Mouse (Mus musculus): ENCODE results near the gene Adprhl1. TPM values are rescaled to one million over a fixed set of nuclear protein-coding genes. Genes with fewer than 3 reads are reported as not detected.

Gene Adprhl1
- total RNA-seq, 2 experiments from 2014 or later: 380 to 433 TPM

DNA sequence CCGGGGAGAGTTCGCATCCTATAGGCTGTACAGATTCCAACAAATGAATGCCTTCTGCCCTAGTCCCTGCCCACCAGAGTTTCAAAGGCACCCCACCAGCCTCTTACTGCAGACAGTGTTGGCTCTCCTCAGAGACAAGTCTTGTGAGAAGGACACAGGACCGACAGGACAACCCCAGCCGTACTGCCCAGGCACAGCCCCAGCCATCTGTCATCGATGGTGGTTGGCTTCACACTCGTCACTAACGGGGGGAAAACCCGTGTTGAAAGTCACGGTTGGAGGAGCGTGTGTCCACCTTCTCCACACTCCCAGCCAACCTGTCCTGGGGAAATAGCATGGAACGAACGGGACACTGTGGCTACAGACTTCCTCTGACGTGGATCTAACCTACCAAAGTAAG lies 19.2 kb downstream of the Adprhl1 start:
- intact Hi-C loops (cut with DNase I): no loop called here
- no peak for DNase-seq

DNA sequence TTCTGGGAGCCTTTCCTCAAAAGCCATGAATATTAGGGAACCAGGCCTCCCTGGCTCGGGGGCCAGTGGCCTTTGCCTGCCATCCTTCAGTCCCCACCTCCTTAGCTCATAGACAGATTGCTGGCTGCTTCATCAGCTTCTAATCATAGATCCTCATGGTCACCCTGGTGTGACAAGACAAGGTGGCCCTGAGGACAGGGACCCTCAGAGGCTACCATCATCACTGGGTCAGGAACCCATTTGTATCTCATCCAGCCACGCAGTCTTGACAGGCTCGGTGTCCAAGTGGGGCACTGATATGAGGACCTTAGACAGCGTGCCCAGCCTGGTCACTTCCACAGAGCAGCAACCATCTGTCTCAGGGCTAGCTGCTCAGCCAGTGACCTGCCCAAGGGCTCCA lies 23.5 kb downstream of the Adprhl1 start:
- no peak for DNase-seq
- intact Hi-C loops (cut with DNase I): no loop called here

DNA sequence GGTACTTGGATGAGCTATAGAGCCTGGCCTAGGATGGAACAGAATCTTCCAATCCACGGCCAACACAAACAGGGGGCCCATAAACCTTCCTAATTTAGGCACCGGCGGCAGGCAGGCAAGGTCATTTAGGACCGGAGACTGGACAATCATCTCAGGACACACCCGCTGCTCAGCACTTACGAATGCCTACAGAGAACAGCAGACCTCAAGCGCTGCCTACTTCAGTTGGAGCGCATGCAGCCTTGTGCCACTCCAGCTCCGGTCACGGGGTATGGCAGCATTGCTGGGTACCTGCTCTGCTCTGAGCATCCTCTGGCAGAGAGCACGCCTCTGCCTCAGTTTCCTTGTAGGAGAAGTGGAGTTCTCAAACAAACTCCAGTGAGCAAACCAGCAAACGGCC lies 24.2 kb downstream of the Adprhl1 start:
- DNase-seq: no peak
- intact Hi-C loops (cut with DNase I): no loop called here

DNA sequence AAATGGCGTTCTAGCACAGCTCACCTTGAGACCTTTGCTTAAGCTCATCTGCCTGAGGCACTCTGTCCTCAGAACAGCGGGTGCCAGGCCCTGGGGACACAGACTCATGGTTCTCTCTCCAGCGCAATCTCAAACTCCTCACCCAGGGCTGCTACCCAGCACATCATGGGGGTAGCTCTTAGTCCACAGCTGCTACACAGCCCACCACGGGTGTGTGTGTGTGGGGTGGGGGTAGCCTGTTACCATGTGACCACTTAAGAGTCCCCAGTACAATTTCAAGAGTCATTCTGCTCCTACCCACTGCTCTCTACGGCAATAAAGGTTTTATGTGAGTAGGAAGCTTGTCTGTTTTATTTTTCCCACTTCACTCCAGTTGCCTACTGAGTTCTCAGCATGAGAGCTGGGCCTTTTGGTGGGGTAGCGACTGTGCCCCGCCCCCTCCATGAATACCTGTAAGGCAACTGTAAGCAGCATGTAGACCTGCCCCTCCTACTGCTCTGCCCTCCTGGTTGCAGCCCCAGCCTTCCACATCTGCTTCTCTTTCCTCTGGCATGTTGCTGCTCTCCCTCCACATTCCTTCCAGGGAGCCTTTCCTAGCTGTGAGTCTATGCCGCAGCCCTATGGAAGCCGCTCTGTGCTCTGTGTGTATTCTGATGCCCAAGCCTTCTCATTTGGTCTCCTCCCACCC lies 24.9 kb downstream of the Adprhl1 start:
- intact Hi-C loops (cut with DNase I): no loop called here
- DNase-seq: no peak

DNA sequence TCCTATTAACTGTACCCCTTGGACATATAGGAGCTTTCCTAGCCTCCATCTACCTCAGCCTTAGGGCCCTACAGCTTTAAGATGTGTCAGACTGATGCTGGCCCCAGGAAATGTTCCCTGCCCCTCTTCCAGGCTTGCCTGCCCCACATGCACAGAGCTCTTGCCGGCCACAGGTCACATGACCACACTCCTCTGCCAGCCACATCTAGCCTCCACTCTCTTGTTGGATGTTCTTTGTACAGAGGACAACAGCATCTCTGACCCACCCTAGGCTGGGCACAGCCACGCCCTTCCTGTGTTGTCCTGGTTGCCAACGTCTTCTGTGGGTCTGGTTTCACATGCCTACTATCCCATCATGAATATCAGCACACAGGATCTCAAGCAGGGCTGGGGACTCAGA lies 26.8 kb downstream of the Adprhl1 start:
- intact Hi-C loops (cut with DNase I): no loop called here
- no peak for DNase-seq

DNA sequence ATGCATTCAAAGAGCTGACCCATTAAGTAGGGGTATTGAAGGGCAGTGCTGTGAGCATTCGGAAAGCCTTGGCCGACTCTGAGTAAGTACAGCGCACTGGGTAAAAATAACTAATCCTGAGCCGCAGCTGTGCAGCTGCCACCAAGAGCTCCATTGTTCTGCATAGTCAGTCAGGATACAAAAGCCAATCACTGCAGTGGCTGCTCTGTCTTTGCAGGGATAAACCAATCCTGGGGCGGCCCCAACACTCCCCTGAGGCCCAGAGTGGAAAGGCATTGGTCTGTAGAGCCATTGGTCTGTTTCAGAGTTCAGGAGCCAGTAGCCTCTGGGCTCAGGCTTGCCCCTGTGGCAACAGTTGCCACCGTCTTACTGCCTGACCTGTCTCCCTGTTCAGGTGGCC lies 27.7 kb downstream of the Adprhl1 start:
- intact Hi-C loops (cut with DNase I): no loop called here
- DNase-seq: no peak

DNA sequence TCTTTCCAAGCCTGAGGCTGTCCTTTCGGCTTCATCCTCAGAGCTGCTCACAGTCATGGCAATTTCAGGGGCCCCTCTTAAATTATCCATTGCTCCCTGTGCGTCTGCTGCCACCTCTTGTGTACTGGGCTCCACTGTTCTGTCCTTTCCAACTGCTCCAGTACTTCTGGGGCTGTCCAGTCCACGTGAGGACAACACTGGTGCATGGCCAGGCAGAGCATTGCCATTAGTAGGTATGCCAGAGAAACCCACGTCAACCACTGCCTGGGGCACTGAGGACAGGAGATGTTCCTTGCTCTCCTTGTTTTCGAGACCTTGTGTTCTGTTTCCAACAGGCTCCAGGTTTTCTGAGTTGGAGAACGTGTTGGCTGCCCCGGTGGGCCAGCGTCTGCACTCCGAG lies 29.5 kb downstream of the Adprhl1 start:
- no peak for DNase-seq
- intact Hi-C loops (cut with DNase I): no loop called here

DNA sequence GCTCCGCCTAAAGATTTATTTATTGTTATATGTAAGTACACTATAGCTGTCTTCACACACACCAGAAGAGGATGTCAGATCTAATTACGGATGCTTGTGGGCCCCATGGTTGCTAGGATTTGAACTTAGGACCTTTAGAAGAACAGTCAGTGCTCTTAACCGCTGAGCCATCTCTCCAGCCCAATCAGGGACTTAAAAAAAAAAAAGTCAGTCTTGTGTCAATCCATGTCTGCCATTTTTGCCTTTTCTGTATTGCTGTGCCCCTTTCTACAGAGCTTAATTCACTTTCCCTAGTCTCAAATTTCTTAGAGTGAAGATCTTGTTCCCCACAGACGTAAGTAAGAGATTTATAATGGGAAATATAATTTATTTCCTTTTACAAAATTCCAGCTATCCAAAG lies 35.5 kb downstream of the Adprhl1 start:
- intact Hi-C loops (cut with DNase I): no loop called here
- no peak for DNase-seq

DNA sequence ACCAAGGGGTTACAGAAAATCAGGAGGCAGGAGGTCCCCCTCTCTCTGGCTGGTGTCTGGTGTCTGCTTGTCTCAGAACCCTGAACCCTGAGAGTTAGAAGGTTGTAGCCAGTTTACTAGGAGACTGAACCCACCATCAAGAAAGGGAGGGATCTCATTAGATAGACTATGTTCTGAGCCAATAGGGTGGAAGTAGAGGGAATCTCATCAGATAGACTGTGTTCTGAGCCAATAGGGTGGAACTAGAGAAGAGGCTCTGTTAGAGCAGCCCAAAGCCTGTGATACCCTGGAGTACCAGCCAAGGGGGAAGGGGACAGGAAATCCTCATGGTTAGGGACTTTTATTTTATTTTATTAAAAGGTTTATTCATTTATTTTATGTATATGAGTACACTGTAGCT lies 36.0 kb downstream of the Adprhl1 start:
- intact Hi-C loops (cut with DNase I): no loop called here
- DNase-seq: no peak

DNA sequence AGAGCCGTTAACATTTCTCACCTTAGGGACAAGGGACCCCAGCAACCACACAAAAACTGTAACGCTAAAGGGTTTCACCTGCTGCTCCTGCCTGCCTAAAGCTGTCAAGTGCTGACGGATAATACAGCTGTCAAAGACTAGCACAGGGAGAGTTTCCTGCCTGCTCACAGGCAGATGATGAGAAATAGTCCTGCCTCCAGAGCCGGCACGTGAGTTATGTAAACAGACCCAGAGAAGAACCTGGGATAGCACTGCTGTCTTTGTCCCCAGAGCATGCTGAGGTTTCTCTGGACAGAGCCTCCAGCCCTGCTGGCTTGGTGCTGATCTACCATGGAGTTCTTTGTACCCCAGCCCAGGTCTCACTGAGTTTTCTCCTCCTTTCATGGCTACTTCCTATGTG lies 36.9 kb downstream of the Adprhl1 start:
- no peak for DNase-seq
- intact Hi-C loops (cut with DNase I): no loop called here

DNA sequence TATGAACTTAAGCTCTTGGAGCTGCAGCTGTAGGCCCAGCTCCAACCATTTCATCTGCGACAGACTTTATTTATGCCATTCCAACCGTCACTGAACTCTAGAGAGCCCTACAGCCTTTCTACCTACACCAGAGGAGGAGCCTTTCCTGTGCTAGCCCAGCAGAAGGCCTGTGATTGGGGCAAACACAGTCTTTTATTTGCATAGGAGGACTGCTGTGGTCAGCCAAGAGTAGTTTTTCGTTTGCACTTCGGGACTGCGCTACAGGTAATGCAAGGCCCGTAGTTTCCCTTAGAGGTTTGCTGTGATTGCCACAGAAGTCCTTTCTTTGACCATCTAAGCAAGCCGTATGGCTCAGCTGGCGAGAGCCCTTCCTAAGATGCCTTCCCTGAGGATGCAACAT lies 37.6 kb downstream of the Adprhl1 start:
- DNase-seq: no peak
- intact Hi-C loops (cut with DNase I): no loop called here

DNA sequence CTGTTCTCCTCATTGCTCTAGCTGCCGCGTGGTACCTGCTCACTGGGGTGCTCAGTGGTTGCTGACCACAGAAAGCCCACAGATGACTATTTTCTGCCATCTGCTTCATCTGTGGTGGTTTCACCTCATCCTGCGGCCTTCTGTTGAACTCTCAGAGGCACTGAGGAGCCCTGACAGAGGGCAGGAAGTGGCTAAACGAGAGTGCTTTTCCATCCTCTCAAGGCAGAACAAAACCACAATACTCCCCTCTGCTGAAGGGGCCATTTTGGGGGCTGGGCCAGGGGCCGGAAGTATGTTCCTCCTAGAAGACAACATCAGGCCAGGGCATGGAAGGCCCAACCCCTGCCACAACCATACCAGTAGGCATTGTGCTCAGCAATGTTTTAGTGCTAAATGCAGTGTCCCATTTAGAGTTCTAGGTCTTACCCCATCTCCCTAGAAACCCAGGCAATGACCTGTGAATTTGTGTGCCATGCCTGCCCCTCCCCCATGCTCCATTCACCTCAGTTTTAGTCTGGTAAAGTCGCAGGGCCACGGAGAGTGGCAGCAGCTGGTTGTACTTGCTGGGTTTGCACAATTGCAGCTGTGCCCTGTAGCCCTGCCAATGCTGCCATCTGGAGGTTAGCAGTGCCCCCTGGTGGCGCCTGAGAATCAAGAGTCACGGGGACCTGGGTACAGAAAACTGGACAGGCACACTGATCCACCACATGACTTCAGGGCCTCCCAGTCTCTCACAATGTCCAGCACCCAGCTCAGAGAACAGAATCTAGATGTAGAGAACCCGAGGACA lies 40.3 kb downstream of the Adprhl1 start:
- intact Hi-C loops (cut with DNase I): loop anchor here (1.0 to 5.0 kb wide), 3 partner anchors 66 to 317 kb away; no protein-coding TSS in a partner anchor
- DNase-seq: peak; percentile 87 to 91

DNA sequence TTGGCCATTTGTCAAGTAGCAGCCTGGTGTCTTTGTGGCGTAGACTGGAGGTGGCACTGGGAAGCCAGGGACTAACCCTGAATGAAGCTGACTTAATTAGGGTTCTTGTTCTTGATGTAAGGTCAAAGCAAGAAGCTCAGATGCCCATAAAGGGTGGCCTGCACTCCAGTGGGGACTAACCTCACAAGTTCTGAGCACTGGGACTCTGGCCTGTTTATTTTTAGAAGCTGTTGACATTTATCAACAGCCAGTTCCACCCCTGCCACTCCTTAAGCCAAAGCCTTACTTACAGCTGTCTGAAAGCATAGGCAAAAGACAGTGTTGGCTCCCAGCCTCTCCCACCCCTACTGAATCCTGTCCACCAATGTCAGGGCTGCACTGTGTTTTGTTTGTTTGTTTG lies 44.2 kb downstream of the Adprhl1 start:
- peak in 1 of 2 experiments; percentile 46 for DNase-seq
- intact Hi-C loops (cut with DNase I): loop anchor here (5.0 kb wide), 3 partner anchors 62 to 227 kb away; no protein-coding TSS in a partner anchor

DNA sequence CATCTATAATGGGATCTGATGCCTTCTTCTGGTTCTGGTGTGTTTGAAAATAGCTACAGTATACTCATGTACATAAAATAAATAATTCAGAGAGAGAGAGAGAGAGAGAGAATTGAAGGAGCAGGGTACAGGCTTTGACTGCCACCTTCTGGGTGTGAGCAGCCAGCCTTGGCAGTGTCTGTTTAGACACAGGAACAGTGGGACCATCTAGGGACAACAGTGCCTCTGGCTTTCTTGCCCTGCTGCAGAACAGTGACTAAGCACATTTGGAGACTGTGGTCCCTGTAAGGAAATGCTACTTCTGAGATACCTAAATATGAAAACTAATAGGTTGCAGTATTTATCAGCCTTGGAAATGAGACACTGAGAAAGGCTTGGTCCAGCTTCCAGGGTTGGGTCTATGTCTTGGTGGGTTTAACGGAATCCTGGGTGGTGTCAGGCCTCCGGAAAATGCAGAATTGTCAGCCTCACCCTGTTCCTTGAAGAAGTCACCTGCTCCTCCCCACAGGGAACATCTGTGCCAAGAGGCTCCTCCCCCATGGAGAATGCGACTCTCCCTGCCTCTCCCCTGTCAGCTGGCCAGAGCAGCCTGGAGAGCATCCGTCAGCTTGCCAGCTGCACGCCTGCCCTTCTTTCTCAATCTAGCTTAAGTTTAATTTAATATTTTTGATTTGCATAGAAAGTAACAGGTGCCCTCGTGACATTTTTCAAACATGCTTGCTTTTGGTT lies 45.2 kb downstream of the Adprhl1 start:
- intact Hi-C loops (cut with DNase I): loop anchor here (5.0 kb wide), 1 partner anchor 76 kb away; no protein-coding TSS in a partner anchor
- peak; percentile 61 to 78 for DNase-seq

DNA sequence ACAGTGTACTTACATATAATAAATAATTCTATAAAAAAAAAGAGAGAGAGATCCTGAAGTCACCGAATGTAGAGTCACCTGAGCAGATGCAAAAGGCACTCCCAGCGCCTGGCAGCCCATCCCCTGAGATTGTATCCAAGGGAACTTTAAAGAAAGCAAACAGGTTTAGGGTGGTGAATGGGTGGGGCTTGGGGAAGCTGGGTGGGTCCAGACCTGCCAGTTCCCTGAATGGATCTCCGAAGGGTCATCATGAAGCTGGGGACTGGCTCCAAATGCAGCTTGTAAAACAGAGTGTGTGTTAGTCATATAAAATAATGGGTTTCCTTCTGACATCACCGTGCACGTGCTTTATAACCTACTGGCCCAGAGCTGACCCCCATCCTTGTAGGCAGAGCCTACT lies 47.7 kb downstream of the Adprhl1 start:
- intact Hi-C loops (cut with DNase I): loop anchor here (5.0 kb wide), 1 partner anchor 74 kb away; no protein-coding TSS in a partner anchor
- DNase-seq: no peak

DNA sequence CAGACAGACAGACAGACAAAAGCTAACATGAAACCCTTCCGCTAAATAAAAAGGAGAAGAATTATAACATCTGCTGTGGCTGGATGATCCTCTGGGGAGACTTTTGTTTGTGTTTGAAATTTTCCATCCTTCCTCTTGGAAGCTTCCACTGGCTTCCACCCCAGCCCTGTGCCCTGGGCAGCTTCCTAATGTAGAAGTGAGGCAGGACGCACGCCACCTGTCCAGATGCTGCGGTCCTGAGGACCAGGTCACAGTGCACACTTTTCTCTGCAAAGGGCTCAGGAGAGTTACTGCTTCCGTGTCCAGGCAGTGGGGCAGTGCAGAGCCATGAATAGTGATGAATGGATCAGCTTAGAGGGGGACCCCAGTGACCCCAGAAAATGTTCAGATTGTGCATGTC lies 48.7 kb downstream of the Adprhl1 start:
- intact Hi-C loops (cut with DNase I): loop anchor here (5.0 kb wide), 1 partner anchor 73 kb away; no protein-coding TSS in a partner anchor
- no peak for DNase-seq

DNA sequence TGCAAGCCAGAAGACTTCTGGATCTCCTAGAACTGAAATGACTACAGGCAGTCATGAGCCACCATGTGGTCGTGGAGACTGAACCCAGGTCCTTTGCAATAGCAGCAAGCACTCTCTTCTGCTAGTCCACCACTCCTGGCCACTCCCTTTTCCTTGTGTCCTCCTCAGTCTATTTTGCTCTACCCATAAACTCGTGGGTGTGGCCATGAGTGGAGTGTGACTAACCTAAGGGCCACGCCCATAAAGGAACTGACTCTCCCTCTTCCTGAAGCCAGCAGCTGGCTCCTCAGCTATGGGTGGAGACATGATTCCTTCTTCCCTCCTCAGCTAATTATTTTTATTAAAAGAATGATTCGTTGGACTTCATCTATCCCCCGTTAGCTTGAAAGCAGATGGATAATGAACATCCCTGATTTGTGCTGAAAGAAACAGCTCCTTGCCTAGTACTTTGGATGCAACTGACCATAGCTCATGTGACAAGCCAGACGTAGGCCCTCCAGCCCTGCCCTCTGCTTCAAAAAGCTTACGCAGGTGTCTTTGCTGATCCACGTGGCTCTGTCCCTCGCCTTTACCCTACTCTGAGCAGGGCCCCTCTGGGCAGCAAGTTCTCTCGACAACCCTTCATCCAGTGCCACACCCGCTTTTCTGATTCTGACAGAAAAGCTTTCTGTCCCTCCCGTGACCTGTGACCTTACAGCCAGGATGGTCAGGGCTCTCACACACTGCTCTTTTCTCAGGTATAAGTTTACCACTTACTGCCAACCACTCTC lies 49.4 kb downstream of the Adprhl1 start:
- intact Hi-C loops (cut with DNase I): loop anchor here (5.0 kb wide), 1 partner anchor 72 kb away; no protein-coding TSS in a partner anchor
- no peak for DNase-seq

DNA sequence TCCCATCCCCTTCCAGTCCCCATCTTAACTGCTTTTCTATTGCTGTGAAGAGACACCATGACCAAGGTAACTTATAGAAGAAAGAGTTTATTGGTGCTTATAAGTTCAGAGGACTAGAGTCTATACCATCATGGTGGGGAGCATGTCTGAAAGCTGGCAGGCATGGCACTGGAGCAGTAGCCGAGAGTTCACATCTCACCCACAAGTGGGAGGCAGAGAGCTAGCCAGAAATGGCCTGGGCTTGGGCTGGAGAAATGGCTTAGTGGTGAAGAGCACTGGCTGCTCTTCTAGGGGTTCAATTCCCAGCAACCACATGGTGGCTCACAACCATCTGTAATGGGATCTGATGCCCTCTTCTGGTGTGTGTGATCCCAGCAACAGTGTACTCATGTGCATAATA lies 50.5 kb downstream of the Adprhl1 start:
- intact Hi-C loops (cut with DNase I): no loop called here
- DNase-seq: no peak

DNA sequence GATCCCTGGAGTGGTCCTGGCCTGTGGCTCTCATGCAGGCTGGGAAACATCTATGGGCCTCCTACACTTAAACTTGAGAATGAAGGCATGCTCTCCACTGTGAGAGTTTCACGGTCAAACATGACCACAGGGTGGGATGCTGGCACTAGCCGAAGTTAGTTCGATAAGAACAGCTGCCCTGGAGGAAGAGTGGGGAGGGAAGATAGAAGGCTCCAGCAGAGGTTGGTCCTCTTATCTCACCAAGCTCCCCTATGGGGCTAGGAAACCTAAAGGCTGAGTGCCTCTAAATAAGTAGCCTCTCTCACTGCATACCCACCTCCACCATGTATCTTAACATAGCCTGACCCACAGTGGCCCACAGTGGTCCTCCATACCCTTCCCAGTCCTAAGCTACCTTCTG lies 51.2 kb downstream of the Adprhl1 start:
- intact Hi-C loops (cut with DNase I): no loop called here
- no peak for DNase-seq

DNA sequence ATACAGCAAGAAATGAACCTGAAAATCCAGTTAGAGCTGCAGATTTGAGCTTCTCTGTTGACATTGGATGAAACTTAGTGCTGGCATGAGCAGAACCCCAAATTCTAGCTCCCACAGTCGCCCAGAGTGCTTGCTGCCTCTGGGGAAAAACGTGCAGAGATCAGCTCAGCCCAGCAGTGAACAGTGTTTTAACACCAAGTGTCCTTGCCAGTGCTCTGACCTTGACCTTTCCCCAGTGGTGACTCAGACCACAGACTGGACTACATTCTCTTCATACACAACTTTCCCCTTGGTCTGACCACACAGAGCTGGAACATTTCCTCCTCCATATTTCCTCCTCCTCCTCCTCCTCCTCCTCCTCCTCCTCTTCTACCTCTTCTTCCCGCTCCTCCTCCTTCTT lies 51.9 kb downstream of the Adprhl1 start:
- DNase-seq: no peak
- intact Hi-C loops (cut with DNase I): no loop called here

DNA sequence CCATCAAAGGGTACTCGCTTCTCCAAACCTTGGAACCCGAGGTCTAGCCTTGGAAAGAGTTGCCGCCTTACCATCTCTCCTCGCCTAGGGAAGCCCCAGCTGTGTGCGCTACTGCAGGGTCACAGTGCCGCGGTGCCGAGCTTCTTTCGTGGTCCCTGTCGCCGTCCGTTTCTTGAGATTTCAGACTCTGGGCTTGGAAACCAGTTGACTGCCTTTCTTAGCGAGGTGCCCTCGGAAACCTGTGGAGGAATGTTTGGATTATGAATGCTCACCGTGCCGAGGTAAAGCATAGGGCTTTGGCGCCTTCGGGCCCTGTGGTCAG lies 53.0 kb downstream of the Adprhl1 start:
- no peak for DNase-seq
- intact Hi-C loops (cut with DNase I): no loop called here
